Mouse (Mus musculus) cerebellum, adult 2 months (tissue): ENCODE data around the gene Spag8. TPM values are rescaled to one million over a fixed set of nuclear protein-coding genes. Genes with fewer than 3 reads are reported as not detected.

Experiments used
- DNase-seq, 2 experiments: peaks; one replicate each; pipeline ENCODE4 v3.0.0; 2021
- H3K27ac ChIP-seq: fragments of 200-500 bp; 2 replicates; pipeline ENCODE4 v1.5.1; 2012; ENCODE audit warnings: low read length, control low read depth, inconsistent platforms; ENCODE audit not compliant: insufficient read depth
- H3K27me3 ChIP-seq: fragments of 200-500 bp; 2 replicates; pipeline ENCODE4 v1.6.1; 2012; ENCODE audit warnings: inconsistent platforms, mild to moderate bottlenecking, low read length, moderate library complexity; ENCODE audit not compliant: control insufficient read depth, insufficient read depth
- H3K4me1 ChIP-seq: fragments of 200-500 bp; 2 replicates; pipeline ENCODE4 v1.6.1; 2011; ENCODE audit warnings: low read length; ENCODE audit not compliant: control insufficient read depth, insufficient read depth
- H3K4me3 ChIP-seq: fragments of 200-500 bp; replicated peaks from 2 replicates; pipeline ENCODE3; 2011; ENCODE audit warnings: mild to moderate bottlenecking, low read depth, low read length, control low read depth; ENCODE audit not compliant: insufficient read depth
- POLR2A ChIP-seq: fragments of 200-500 bp; IDR thresholded peaks from 2 replicates; pipeline ENCODE4 v1.6.1; 2011; ENCODE audit warnings: low read length, control low read depth, borderline replicate concordance; ENCODE audit not compliant: insufficient read depth
- WGBS: fragments of 180-500 bp; shearing (Covaris S2); methylation state at CpG from one replicate; pipeline ENCODE4 v1.1.7; 2018; 5-methylcytosine and 5-hydroxymethylcytosine counted together
- polyA plus RNA-seq: library from polyadenylated mRNA; depleted of rRNA; stranded (reverse); fragments of >200 nt; gene quantifications from 2 replicates; pipeline ENCODE4 v1.2.3, GENCODE M21; 2012; rRNA removed

The Spag8 gene
- polyA plus RNA-seq, 1 experiment = 3.8 TPM

GRCm38 (mm10) chr4:43604099-43604498, 49.3 kb downstream of the Spag8 start:
- no peak overlapping the region for H3K27ac ChIP-seq
- H3K4me1 ChIP-seq = no peaks in the 10 kb centered on the region
- no peaks in the 10 kb centered on the region for H3K27me3 ChIP-seq
- DNase-seq = no peak
- H3K4me3 ChIP-seq = no peak overlapping the region
- 59% methylated on average over 3 of the region's 3 CpGs for WGBS
- no peak for TF ChIP-seq POLR2A

Other genes starting within 250 kb of the Spag8 start
- gene Fam166b, start 224.5 kb downstream of the Spag8 start, polyA plus RNA-seq = 0.87 and 2.0 TPM in 2 replicates
- 51.2 and 56.3 TPM in 2 replicates for gene Tesk1, start 211.7 kb downstream of the Spag8 start, polyA plus RNA-seq
- 0.74 and 0.84 TPM in 2 replicates for gene Cd72, start 199.0 kb downstream of the Spag8 start, polyA plus RNA-seq
- gene Sit1, start 169.9 kb downstream of the Spag8 start, polyA plus RNA-seq = not detected in 2 replicates
- 133 and 137 TPM in 2 replicates for gene Ccdc107, start 160.7 kb downstream of the Spag8 start, polyA plus RNA-seq
- gene Arhgef39, start 153.9 kb downstream of the Spag8 start, polyA plus RNA-seq = 2.8 and 3.2 TPM in 2 replicates
- 15.8 and 17.7 TPM in 2 replicates for gene Car9, start 146.6 kb downstream of the Spag8 start, polyA plus RNA-seq
- 18.0 and 21.1 TPM in 2 replicates for gene Tpm2, start 129.8 kb downstream of the Spag8 start, polyA plus RNA-seq
- 70.4 and 71.2 TPM in 2 replicates for gene Creb3, start 91.3 kb downstream of the Spag8 start, polyA plus RNA-seq
- 48.8 and 53.9 TPM in 2 replicates for gene Tln1, start 90.9 kb downstream of the Spag8 start, polyA plus RNA-seq
- 30.3 and 39.2 TPM in 2 replicates for gene Rgp1, start 74.9 kb downstream of the Spag8 start, polyA plus RNA-seq
- 79.8 and 80.0 TPM in 2 replicates for gene Gba2, start 74.7 kb downstream of the Spag8 start, polyA plus RNA-seq
- not detected in 2 replicates for gene Msmp, start 69.1 kb downstream of the Spag8 start, polyA plus RNA-seq
- 140 and 145 TPM in 2 replicates for gene Npr2, start 21.7 kb downstream of the Spag8 start, polyA plus RNA-seq
- gene Hint2, start 2.9 kb upstream of the Spag8 start, polyA plus RNA-seq = 94.3 and 99.6 TPM in 2 replicates
- gene Tmem8b, start 15.4 kb upstream of the Spag8 start, polyA plus RNA-seq = 21.2 and 21.8 TPM in 2 replicates
- 0.77 and 1.0 TPM in 2 replicates for gene Fam221b, start 15.6 kb upstream of the Spag8 start, polyA plus RNA-seq
- not detected in 2 replicates for gene Olfr70, start 47.2 kb upstream of the Spag8 start, polyA plus RNA-seq
- not detected in 2 replicates for gene Olfr71, start 56.7 kb upstream of the Spag8 start, polyA plus RNA-seq
- 1.6 and 1.9 TPM in 2 replicates for gene Hrct1, start 73.6 kb upstream of the Spag8 start, polyA plus RNA-seq
- 0.76 and 0.88 TPM in 2 replicates for gene Spaar, start 76.4 kb upstream of the Spag8 start, polyA plus RNA-seq
- not detected in 2 replicates for gene Olfr159, start 117.4 kb upstream of the Spag8 start, polyA plus RNA-seq
- not detected in 2 replicates for gene Olfr156, start 170.3 kb upstream of the Spag8 start, polyA plus RNA-seq
- gene Olfr157, start 186.6 kb upstream of the Spag8 start, polyA plus RNA-seq = not detected in 2 replicates
- gene Olfr155, start 198.0 kb upstream of the Spag8 start, polyA plus RNA-seq = not detected in 2 replicates
- 8.3 and 9.8 TPM in 2 replicates for gene Reck, start 221.9 kb upstream of the Spag8 start, polyA plus RNA-seq